Mouse (Mus musculus): ENCODE measurements around the gene 4930407I10Rik. TPM values are rescaled to one million over a fixed set of nuclear protein-coding genes. Genes with fewer than 3 reads are reported as not detected.

Gene 4930407I10Rik
- polyA plus RNA-seq, 1 experiment = not detected

DNA sequence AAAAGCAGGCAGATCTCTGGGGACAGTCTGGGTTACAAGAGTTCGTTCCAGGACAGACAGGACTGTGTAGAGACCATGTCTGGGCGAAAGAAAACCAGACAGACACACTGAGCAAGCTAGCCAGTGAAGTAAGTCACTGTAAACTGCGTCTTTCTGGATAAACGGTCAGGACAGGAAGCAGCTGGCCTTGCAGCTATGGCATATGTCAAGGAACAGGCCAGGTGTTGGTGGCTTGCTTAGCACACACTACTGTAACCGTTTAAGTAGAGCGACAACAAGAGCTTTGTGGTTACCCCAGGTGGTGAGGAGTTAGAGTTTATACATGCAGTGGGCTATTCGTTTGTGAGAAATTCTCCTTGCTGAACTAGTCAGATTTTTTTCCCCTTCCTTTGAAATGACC, 31.2 kb upstream of the 4930407I10Rik start:
- no peaks in the 10 kb centered on the region for H3K4me1 ChIP-seq (ENCODE audit: control insufficient read depth, insufficient read depth, low read length)
- no peak for TF ChIP-seq EP300 (IDR thresholded peaks at IDR 0.05; ENCODE audit: insufficient read depth, low read depth, low read length)
- TF ChIP-seq POLR2A (IDR thresholded peaks at IDR 0.05; ENCODE audit: insufficient read depth, low read length) = no peak
- TF ChIP-seq CTCF (IDR thresholded peaks at IDR 0.05; ENCODE audit: low read depth, low read length) = no peak
- H3K36me3 ChIP-seq (ENCODE audit: control insufficient read depth, insufficient read depth, low read length, poor library complexity, severe bottlenecking) = peaks cover 65% of the 10 kb centered on the region

DNA sequence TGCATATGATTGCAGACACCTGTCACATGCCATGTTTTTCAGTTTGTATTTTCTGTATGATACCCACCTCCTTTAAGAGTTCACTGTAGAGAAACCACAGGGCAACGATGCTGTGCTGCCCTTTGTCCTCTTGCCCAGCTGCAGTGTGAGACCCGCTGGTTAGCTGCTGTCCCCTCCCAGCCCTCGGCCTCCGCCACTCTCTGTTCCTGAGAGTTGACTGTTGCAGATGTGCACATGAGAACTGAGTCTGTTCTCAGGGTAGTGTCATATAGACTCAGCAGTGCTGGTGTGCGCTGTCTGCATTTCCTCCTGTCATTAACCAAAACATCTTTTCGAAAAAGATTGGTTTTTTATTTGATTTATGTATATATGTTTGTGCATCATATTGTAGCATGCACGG, 26.6 kb upstream of the 4930407I10Rik start:
- Histone ChIP-seq H3K27me3 (ENCODE audit: control insufficient read depth, insufficient read depth, low read length, poor library complexity, severe bottlenecking) (no peaks in the 10 kb centered on the region), H3K36me3 (ENCODE audit: control insufficient read depth, insufficient read depth, low read length, poor library complexity, severe bottlenecking) (peaks cover 63% of the 10 kb centered on the region), H3K27ac (ENCODE audit: insufficient read depth, low read length) (no peak overlapping the region), H3K4me1 (ENCODE audit: control insufficient read depth, insufficient read depth, low read length) (no peaks in the 10 kb centered on the region), H3K9me3 (replicated peaks; ENCODE audit: control insufficient read depth, insufficient read depth, low read length, poor library complexity, severe bottlenecking) (no peaks in the 10 kb centered on the region), H3K9ac (ENCODE audit: low read depth, poor library complexity, severe bottlenecking) (no peak overlapping the region), H3K4me3 (ENCODE audit: low read depth, low read length) (no peak overlapping the region)
- TF ChIP-seq CTCF (IDR thresholded peaks at IDR 0.05; ENCODE audit: low read depth, low read length) (no peak), POLR2A (IDR thresholded peaks at IDR 0.05; ENCODE audit: insufficient read depth, low read length) (no peak), EP300 (IDR thresholded peaks at IDR 0.05; ENCODE audit: insufficient read depth, low read depth, low read length) (no peak)

More for the DNA sequence above, 31.2 kb upstream of the 4930407I10Rik start:
- Histone ChIP-seq H3K4me3 (ENCODE audit: low read depth, low read length) (no peak overlapping the region), H3K27me3 (ENCODE audit: control insufficient read depth, insufficient read depth, low read length, poor library complexity, severe bottlenecking) (no peaks in the 10 kb centered on the region), H3K9ac (ENCODE audit: low read depth, poor library complexity, severe bottlenecking) (no peak overlapping the region), H3K27ac (ENCODE audit: insufficient read depth, low read length) (no peak overlapping the region), H3K9me3 (replicated peaks; ENCODE audit: control insufficient read depth, insufficient read depth, low read length, poor library complexity, severe bottlenecking) (no peaks in the 10 kb centered on the region)

DNA sequence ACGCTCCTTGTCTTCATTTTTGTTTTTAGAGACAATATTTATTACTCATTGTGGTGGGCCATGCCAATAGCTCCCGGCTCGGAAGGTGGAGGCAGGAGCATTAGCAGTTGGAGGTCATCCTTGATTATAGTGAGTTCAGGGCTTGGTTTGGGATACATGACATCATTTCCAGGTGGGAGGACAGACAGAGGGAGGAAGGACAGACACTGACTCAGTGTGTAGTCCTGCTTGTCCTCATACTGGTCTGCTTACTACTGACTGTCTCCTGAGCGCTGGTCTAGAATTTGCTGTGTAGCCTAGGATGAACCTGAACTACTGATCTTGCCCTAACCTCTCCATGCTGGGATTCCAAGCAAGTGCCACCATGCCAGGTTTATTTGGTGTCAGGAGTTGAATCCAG, 25.2 kb upstream of the 4930407I10Rik start, which contains the start of gene Desi1:
Gene Desi1, minus strand, starts transcription at position 101 of the 400 bp plus-strand sequence.
- Histone ChIP-seq H3K4me3 (ENCODE audit: low read depth, low read length) (no peak within 1 kb of the TSS), H3K9ac (ENCODE audit: low read depth, poor library complexity, severe bottlenecking) (no peak within 1 kb of the TSS), H3K4me1 (ENCODE audit: control insufficient read depth, insufficient read depth, low read length) (no peaks in the 10 kb centered on the region), H3K9me3 (replicated peaks; ENCODE audit: control insufficient read depth, insufficient read depth, low read length, poor library complexity, severe bottlenecking) (no peaks in the 10 kb centered on the region), H3K27me3 (ENCODE audit: control insufficient read depth, insufficient read depth, low read length, poor library complexity, severe bottlenecking) (no peaks in the 10 kb centered on the region), H3K36me3 (ENCODE audit: control insufficient read depth, insufficient read depth, low read length, poor library complexity, severe bottlenecking) (peaks cover 67% of the 10 kb centered on the region), H3K27ac (ENCODE audit: insufficient read depth, low read length) (no peak within 1 kb of the TSS; the same call in 1 of the 2 replicates)
- TF ChIP-seq CTCF (IDR thresholded peaks at IDR 0.05; ENCODE audit: low read depth, low read length) (no peak), EP300 (IDR thresholded peaks at IDR 0.05; ENCODE audit: insufficient read depth, low read depth, low read length) (no peak), POLR2A (IDR thresholded peaks at IDR 0.05; ENCODE audit: insufficient read depth, low read length) (no peak)

DNA sequence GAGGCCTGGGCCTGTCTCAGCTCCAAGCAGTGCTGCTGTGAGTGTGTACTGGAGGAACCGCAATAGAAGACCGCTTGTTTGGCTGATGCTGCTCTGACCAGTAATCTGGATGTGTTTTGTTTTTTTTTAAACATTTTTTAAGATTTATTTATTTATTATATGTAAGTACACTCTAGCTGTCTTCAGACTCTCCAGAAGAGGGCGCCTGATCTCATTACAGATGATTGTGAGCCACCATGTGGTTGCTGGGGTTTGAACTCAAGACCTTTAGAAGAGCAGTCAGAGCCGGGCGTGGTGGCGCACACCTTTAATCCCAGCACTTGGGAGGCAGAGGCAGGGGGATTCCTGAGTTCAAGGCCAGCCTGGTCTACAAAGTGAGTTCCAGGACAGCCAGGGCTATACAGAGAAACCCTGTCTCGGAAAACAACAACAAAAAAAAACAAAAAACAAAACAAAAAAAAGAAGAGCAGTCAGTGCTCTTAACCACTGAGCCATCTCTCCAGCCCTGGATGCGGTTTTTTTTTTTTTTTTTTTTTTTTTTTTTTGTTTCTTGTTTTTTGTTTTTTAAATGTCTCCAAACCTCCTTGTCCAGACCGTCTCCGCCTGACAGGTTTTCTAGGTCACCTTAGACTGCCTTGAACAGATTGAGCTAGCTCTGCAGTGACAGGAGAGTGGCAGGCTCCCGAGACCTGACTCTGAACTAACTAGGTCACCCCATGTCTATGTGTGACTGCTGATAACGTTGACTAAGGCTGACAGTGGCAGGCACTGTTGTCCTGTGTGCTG, 22.9 kb upstream of the 4930407I10Rik start:
- peaks cover 65% of the 10 kb centered on the region for H3K36me3 ChIP-seq (ENCODE audit: control insufficient read depth, insufficient read depth, low read length, poor library complexity, severe bottlenecking)

DNA sequence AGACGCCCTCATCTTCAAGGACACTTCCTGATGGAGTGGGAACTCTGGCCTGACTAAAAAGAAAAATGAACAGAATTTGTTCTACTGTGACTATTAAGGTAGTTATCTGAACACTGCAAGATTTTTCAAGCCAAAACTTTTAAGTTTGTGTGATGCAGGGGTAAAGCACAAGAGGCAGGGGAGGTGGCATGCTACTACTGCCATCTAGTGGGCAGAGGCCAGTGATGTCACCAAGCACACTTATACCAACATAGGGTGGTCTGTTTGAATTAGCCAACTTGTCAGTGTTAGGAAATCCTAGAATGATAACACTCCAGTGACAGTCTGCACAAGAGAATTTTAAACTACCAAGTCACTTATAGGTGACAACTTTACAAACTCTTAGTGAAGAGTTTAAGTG, 18.3 kb upstream of the 4930407I10Rik start:
- H3K9ac ChIP-seq (ENCODE audit: low read depth, poor library complexity, severe bottlenecking) = no peak overlapping the region
- no peak overlapping the region for H3K4me3 ChIP-seq (ENCODE audit: low read depth, low read length)
- H3K27ac ChIP-seq (ENCODE audit: insufficient read depth, low read length) = no peak overlapping the region
- H3K9me3 ChIP-seq (replicated peaks; ENCODE audit: control insufficient read depth, insufficient read depth, low read length, poor library complexity, severe bottlenecking) = no peaks in the 10 kb centered on the region
- TF ChIP-seq EP300 (IDR thresholded peaks at IDR 0.05; ENCODE audit: insufficient read depth, low read depth, low read length) = no peak
- peak; percentile 81 for TF ChIP-seq CTCF (IDR thresholded peaks at IDR 0.05; ENCODE audit: low read depth, low read length)
- no peak for TF ChIP-seq POLR2A (IDR thresholded peaks at IDR 0.05; ENCODE audit: insufficient read depth, low read length)
- H3K36me3 ChIP-seq (ENCODE audit: control insufficient read depth, insufficient read depth, low read length, poor library complexity, severe bottlenecking) = peaks cover 66% of the 10 kb centered on the region
- H3K27me3 ChIP-seq (ENCODE audit: control insufficient read depth, insufficient read depth, low read length, poor library complexity, severe bottlenecking) = no peaks in the 10 kb centered on the region
- peaks cover 2% of the 10 kb centered on the region for H3K4me1 ChIP-seq (ENCODE audit: control insufficient read depth, insufficient read depth, low read length)

More for the DNA sequence above, 22.9 kb upstream of the 4930407I10Rik start:
- Histone ChIP-seq H3K4me1 (ENCODE audit: control insufficient read depth, insufficient read depth, low read length) (no peaks in the 10 kb centered on the region), H3K9ac (ENCODE audit: low read depth, poor library complexity, severe bottlenecking) (no peak overlapping the region), H3K27ac (ENCODE audit: insufficient read depth, low read length) (no peak overlapping the region), H3K27me3 (ENCODE audit: control insufficient read depth, insufficient read depth, low read length, poor library complexity, severe bottlenecking) (no peaks in the 10 kb centered on the region), H3K4me3 (ENCODE audit: low read depth, low read length) (no peak overlapping the region), H3K9me3 (replicated peaks; ENCODE audit: control insufficient read depth, insufficient read depth, low read length, poor library complexity, severe bottlenecking) (no peaks in the 10 kb centered on the region)
- TF ChIP-seq CTCF (IDR thresholded peaks at IDR 0.05; ENCODE audit: low read depth, low read length) = peak; percentile 10
- no peak for TF ChIP-seq POLR2A (IDR thresholded peaks at IDR 0.05; ENCODE audit: insufficient read depth, low read length)

DNA sequence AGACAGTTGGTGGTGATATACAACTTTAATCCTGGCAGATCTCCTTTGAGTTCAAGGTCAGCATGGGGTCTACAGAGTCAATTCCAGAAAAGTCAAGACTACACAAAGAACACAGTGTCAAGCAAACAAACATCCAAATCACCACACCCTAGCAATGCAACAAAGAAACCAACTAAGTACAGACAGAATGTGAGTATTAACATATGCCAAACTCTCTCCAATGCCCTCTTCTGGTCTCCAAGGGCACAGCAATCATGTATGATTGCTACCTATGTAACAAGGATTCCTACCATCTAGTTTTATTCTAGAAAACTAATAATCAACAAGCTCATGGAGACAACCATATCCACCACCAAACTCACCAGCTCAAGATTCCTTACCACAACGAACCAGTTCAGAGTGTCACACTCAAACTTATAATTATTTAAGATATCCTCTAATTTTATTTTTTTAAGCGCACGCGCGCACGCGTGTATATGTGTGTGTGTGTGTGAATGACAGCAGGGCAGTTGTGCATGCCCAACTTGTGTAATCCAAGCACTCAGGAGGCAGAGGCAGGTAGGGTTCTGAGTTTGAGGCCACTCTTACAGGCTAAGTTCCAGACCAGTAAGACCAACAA, 14.7 kb upstream of the 4930407I10Rik start:
- no peak for TF ChIP-seq CTCF (IDR thresholded peaks at IDR 0.05; ENCODE audit: low read depth, low read length)
- no peak for TF ChIP-seq POLR2A (IDR thresholded peaks at IDR 0.05; ENCODE audit: insufficient read depth, low read length)
- TF ChIP-seq EP300 (IDR thresholded peaks at IDR 0.05; ENCODE audit: insufficient read depth, low read depth, low read length) = no peak
- no peak overlapping the region for H3K9ac ChIP-seq (ENCODE audit: low read depth, poor library complexity, severe bottlenecking)
- H3K27me3 ChIP-seq (ENCODE audit: control insufficient read depth, insufficient read depth, low read length, poor library complexity, severe bottlenecking) = no peaks in the 10 kb centered on the region
- no peak overlapping the region for H3K4me3 ChIP-seq (ENCODE audit: low read depth, low read length)
- H3K4me1 ChIP-seq (ENCODE audit: control insufficient read depth, insufficient read depth, low read length) = peaks cover 2% of the 10 kb centered on the region
- peaks cover 40% of the 10 kb centered on the region for H3K36me3 ChIP-seq (ENCODE audit: control insufficient read depth, insufficient read depth, low read length, poor library complexity, severe bottlenecking)
- no peak overlapping the region for H3K27ac ChIP-seq (ENCODE audit: insufficient read depth, low read length)
- H3K9me3 ChIP-seq (replicated peaks; ENCODE audit: control insufficient read depth, insufficient read depth, low read length, poor library complexity, severe bottlenecking) = no peaks in the 10 kb centered on the region
